In genomic region chr16:6349381-6349780, GRCm38 (mm10) we compare ENCODE assay signal across 8 mouse cellular contexts.
A peak's percentile ranks its signal among the peaks of the same experiment; 100 is the strongest.
DNase-seq lines count a peak whose midpoint lies in the region; ATAC-seq and TF ChIP-seq lines count a peak whose summit lies in the region.

No protein-coding gene starts in this region.

- no peak overlapping the region for H3K27ac ChIP-seq in intestine, embryonic 14.5 days (ENCODE audit: low read depth)
- no peak overlapping the region for H3K27ac ChIP-seq in intestine, postnatal 0 days (ENCODE audit: low read depth, low read length)
- peak overlapping the region; percentile 81 for H3K27ac ChIP-seq in hindbrain, embryonic 15.5 days (replicated peaks)
- H3K27ac ChIP-seq in midbrain, embryonic 13.5 days: peak overlapping the region; percentile 82
- H3K27ac ChIP-seq in gastrocnemius, adult 2 months: no peak overlapping the region

- H3K4me3 ChIP-seq in intestine, embryonic 14.5 days (ENCODE audit: low read depth, low read length): peak overlapping the region; percentile 20; the same call in 1 of the 2 replicates
- no peak overlapping the region for H3K4me3 ChIP-seq in intestine, postnatal 0 days (ENCODE audit: low read depth, low read length)
- H3K4me3 ChIP-seq in hindbrain, embryonic 15.5 days: peak overlapping the region; percentile 49
- peak overlapping the region; percentile 51 for H3K4me3 ChIP-seq in midbrain, embryonic 13.5 days (replicated peaks)
- no peak overlapping the region for H3K4me3 ChIP-seq in gastrocnemius, adult 2 months

- peak overlapping the region; percentile 40 for H3K4me2 ChIP-seq in intestine, embryonic 14.5 days (ENCODE audit: low read length)
- H3K4me2 ChIP-seq in intestine, postnatal 0 days (replicated peaks; ENCODE audit: low read depth): no peak overlapping the region
- H3K4me2 ChIP-seq in hindbrain, embryonic 15.5 days: peak overlapping the region; percentile 73
- H3K4me2 ChIP-seq in midbrain, embryonic 13.5 days (replicated peaks): peak overlapping the region; percentile 67

- intact Hi-C loops in gastrocnemius, adult 2 months (cut with DNase I): no loop called here

- H3K9ac ChIP-seq in intestine, embryonic 14.5 days (ENCODE audit: low read length): no peak overlapping the region
- no peak overlapping the region for H3K9ac ChIP-seq in intestine, postnatal 0 days (ENCODE audit: low read depth, low read length)
- peak overlapping the region; percentile 49 for H3K9ac ChIP-seq in hindbrain, embryonic 15.5 days
- H3K9ac ChIP-seq in midbrain, embryonic 13.5 days (replicated peaks): peak overlapping the region; percentile 70

- no peak for ATAC-seq in intestine, embryonic 14.5 days (replicated peaks; ENCODE audit: low FRiP score, low TSS enrichment, low read depth)
- no peak for ATAC-seq in intestine, postnatal 0 days
- 0 out of 2 replicates have a peak, but pooled peaks have one; percentile 38 for ATAC-seq in hindbrain, embryonic 15.5 days (ENCODE audit: low FRiP score, low read depth)
- no peak for ATAC-seq in midbrain, embryonic 13.5 days

- TF ChIP-seq CTCF in intestine, postnatal 0 days (IDR thresholded peaks at IDR 0.05; ENCODE audit: low read depth): no peak
- TF ChIP-seq CTCF in gastrocnemius, adult 2 months (IDR thresholded peaks at IDR 0.05): no peak

- H3K4me1 ChIP-seq in intestine, embryonic 14.5 days (replicated peaks; ENCODE audit: control insufficient read depth, insufficient read depth, low read length): no peaks in the 10 kb centered on the region
- H3K4me1 ChIP-seq in intestine, postnatal 0 days (replicated peaks; ENCODE audit: control insufficient read depth, insufficient read depth, low read length): no peaks in the 10 kb centered on the region
- H3K4me1 ChIP-seq in hindbrain, embryonic 15.5 days (replicated peaks): peaks cover 28% of the 10 kb centered on the region
- peaks cover 14% of the 10 kb centered on the region for H3K4me1 ChIP-seq in midbrain, embryonic 13.5 days (replicated peaks)

- H3K9me3 ChIP-seq in intestine, embryonic 14.5 days (ENCODE audit: control insufficient read depth, low read length): no peaks in the 10 kb centered on the region
- H3K9me3 ChIP-seq in intestine, postnatal 0 days (ENCODE audit: control insufficient read depth): no peaks in the 10 kb centered on the region
- H3K9me3 ChIP-seq in hindbrain, embryonic 15.5 days: no peaks in the 10 kb centered on the region
- H3K9me3 ChIP-seq in midbrain, embryonic 13.5 days: no peaks in the 10 kb centered on the region

- H3K36me3 ChIP-seq in intestine, embryonic 14.5 days (ENCODE audit: control insufficient read depth, insufficient read depth, low read length): no peaks in the 10 kb centered on the region
- no peaks in the 10 kb centered on the region for H3K36me3 ChIP-seq in intestine, postnatal 0 days (ENCODE audit: control insufficient read depth, insufficient read depth)
- H3K36me3 ChIP-seq in hindbrain, embryonic 15.5 days: no peaks in the 10 kb centered on the region
- no peaks in the 10 kb centered on the region for H3K36me3 ChIP-seq in midbrain, embryonic 13.5 days

- 32% methylated on average over 16 of the region's 16 CpGs for WGBS in intestine, embryonic 14.5 days
- WGBS in intestine, postnatal 0 days: 28% methylated on average over 16 of the region's 16 CpGs
- WGBS in hindbrain, embryonic 15.5 days: 14% methylated on average over 16 of the region's 16 CpGs
- 24% methylated on average over 16 of the region's 16 CpGs for WGBS in midbrain, embryonic 13.5 days

- no peak for DNase-seq in intestine, embryonic 14.5 days (ENCODE audit: low spot score)
- peak; percentile 78 to 84 for DNase-seq in cerebellum, postnatal 14 days
- no peak for DNase-seq in ovary, postnatal 36 days (ENCODE audit: low spot score)
- DNase-seq in gastrocnemius, adult 2 months: no peak
- DNase-seq in thymus, postnatal 10 days (ENCODE audit: low spot score in 2 of 2): no peak

- H3K27me3 ChIP-seq in intestine, embryonic 14.5 days (replicated peaks; ENCODE audit: control insufficient read depth, insufficient read depth, low read length): peaks cover 33% of the 10 kb centered on the region
- peaks cover 14% of the 10 kb centered on the region for H3K27me3 ChIP-seq in intestine, postnatal 0 days (replicated peaks; ENCODE audit: control insufficient read depth, insufficient read depth, low read length)
- H3K27me3 ChIP-seq in hindbrain, embryonic 15.5 days: no peaks in the 10 kb centered on the region
- H3K27me3 ChIP-seq in midbrain, embryonic 13.5 days: peaks cover 20% of the 10 kb centered on the region

Comparison
In these comparisons a context has a peak if more than half of its experiments do, and no peak if none do; other contexts are left out.
1. H3K4me3 ChIP-seq: peak in intestine, embryonic 14.5 days (single experiment), hindbrain, embryonic 15.5 days (single experiment) and midbrain, embryonic 13.5 days (single experiment); none in intestine, postnatal 0 days (single experiment) and gastrocnemius, adult 2 months (single experiment).
2. DNase-seq: peak in cerebellum, postnatal 14 days (2 of 2); none in intestine, embryonic 14.5 days (single experiment), ovary, postnatal 36 days (single experiment), gastrocnemius, adult 2 months (single experiment) and thymus, postnatal 10 days (0 of 2).
3. H3K27ac ChIP-seq: peak in hindbrain, embryonic 15.5 days (single experiment) and midbrain, embryonic 13.5 days (single experiment); none in intestine, embryonic 14.5 days (single experiment), intestine, postnatal 0 days (single experiment) and gastrocnemius, adult 2 months (single experiment).
4. H3K9ac ChIP-seq: peak in hindbrain, embryonic 15.5 days (single experiment) and midbrain, embryonic 13.5 days (single experiment); none in intestine, embryonic 14.5 days (single experiment) and intestine, postnatal 0 days (single experiment).